Mouse (Mus musculus): ENCODE measurements around the gene Spag9.

Spag9 gene

GRCm38 (mm10) chr11:94097489-94097888, 101.6 kb downstream of the Spag9 start:
- no peaks in the 10 kb centered on the region for H3K9me3 ChIP-seq (ENCODE audit: low read length)
- no peak overlapping the region for H3K4me3 ChIP-seq (replicated peaks; ENCODE audit: low read length)
- TF ChIP-seq POU5F1 (IDR thresholded peaks at IDR 0.05; ENCODE audit: borderline replicate concordance, low read length), result no peak
- no peak for TF ChIP-seq NANOG (IDR thresholded peaks at IDR 0.05; ENCODE audit: borderline replicate concordance, low read length)
- TF ChIP-seq CTCF (conservative IDR thresholded peaks at IDR 0.05; ENCODE audit: low read length), result no peak

DNA sequence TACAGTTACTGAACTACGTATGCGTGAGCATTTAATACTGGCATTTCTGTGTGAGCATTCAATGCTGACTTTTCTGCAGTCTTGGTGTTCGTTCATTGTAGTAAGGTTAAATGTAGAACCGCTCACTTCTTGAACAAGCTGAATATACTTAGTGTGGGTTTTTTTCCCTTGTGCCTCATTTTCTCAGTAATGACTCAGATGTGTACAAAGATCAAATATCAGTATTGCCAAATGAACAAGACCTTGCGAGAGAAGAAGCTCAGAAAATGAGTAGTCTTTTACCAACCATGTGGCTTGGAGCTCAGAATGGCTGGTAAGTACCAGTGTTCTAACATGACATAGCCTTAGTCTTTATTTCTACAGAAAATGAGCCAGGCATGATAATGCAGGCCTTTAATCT, 102.9 kb downstream of the Spag9 start:
- Histone ChIP-seq H3K9me3 (ENCODE audit: low read length) (no peaks in the 10 kb centered on the region), H3K36me3 (ENCODE audit: insufficient read depth, low read length) (peaks cover 23% of the 10 kb centered on the region), H3K27me3 (ENCODE audit: insufficient read depth, low read length) (no peaks in the 10 kb centered on the region), H3K4me1 (replicated peaks; ENCODE audit: low read depth, low read length) (no peaks in the 10 kb centered on the region), H3K4me3 (replicated peaks; ENCODE audit: low read length) (no peak overlapping the region)
- no peak for TF ChIP-seq CTCF (conservative IDR thresholded peaks at IDR 0.05; ENCODE audit: low read length)
- no peak for TF ChIP-seq NANOG (IDR thresholded peaks at IDR 0.05; ENCODE audit: borderline replicate concordance, low read length)
- TF ChIP-seq POU5F1 (IDR thresholded peaks at IDR 0.05; ENCODE audit: borderline replicate concordance, low read length), result no peak

More at GRCm38 (mm10) chr11:94097489-94097888, 101.6 kb downstream of the Spag9 start:
- H3K36me3 ChIP-seq (ENCODE audit: insufficient read depth, low read length), result peaks cover 25% of the 10 kb centered on the region
- H3K27me3 ChIP-seq (ENCODE audit: insufficient read depth, low read length), result no peaks in the 10 kb centered on the region
- H3K4me1 ChIP-seq (replicated peaks; ENCODE audit: low read depth, low read length), result no peaks in the 10 kb centered on the region

GRCm38 (mm10) chr11:94113795-94114194, 117.9 kb downstream of the Spag9 start:
- peaks cover 9% of the 10 kb centered on the region; the same call in 1 of the 2 replicates for H3K36me3 ChIP-seq (ENCODE audit: insufficient read depth, low read length)
- TF ChIP-seq CTCF (conservative IDR thresholded peaks at IDR 0.05; ENCODE audit: low read length) (no peak), NANOG (IDR thresholded peaks at IDR 0.05; ENCODE audit: borderline replicate concordance, low read length) (no peak), POU5F1 (IDR thresholded peaks at IDR 0.05; ENCODE audit: borderline replicate concordance, low read length) (no peak)
- no peaks in the 10 kb centered on the region for H3K4me1 ChIP-seq (replicated peaks; ENCODE audit: low read depth, low read length)
- no peaks in the 10 kb centered on the region for H3K9me3 ChIP-seq (ENCODE audit: low read length)
- no peak overlapping the region for H3K4me3 ChIP-seq (replicated peaks; ENCODE audit: low read length)
- H3K27me3 ChIP-seq (ENCODE audit: insufficient read depth, low read length), result no peaks in the 10 kb centered on the region

GRCm38 (mm10) chr11:94115408-94115807, 119.5 kb downstream of the Spag9 start:
- TF ChIP-seq CTCF (conservative IDR thresholded peaks at IDR 0.05; ENCODE audit: low read length) (no peak), POU5F1 (IDR thresholded peaks at IDR 0.05; ENCODE audit: borderline replicate concordance, low read length) (no peak), NANOG (IDR thresholded peaks at IDR 0.05; ENCODE audit: borderline replicate concordance, low read length) (no peak)
- H3K4me1 ChIP-seq (replicated peaks; ENCODE audit: low read depth, low read length), result no peaks in the 10 kb centered on the region
- H3K27me3 ChIP-seq (ENCODE audit: insufficient read depth, low read length), result no peaks in the 10 kb centered on the region
- peaks cover 9% of the 10 kb centered on the region; the same call in 1 of the 2 replicates for H3K36me3 ChIP-seq (ENCODE audit: insufficient read depth, low read length)
- no peak overlapping the region for H3K4me3 ChIP-seq (replicated peaks; ENCODE audit: low read length)
- H3K9me3 ChIP-seq (ENCODE audit: low read length), result no peaks in the 10 kb centered on the region

- Histone ChIP-seq H3K4me1 (replicated peaks; ENCODE audit: low read depth, low read length) (no peaks in the 10 kb centered on the region), H3K9me3 (ENCODE audit: low read length) (no peaks in the 10 kb centered on the region), H3K4me3 (replicated peaks; ENCODE audit: low read length) (no peak overlapping the region), H3K27me3 (ENCODE audit: insufficient read depth, low read length) (no peaks in the 10 kb centered on the region), H3K36me3 (ENCODE audit: insufficient read depth, low read length) (peaks cover 9% of the 10 kb centered on the region; the same call in 1 of the 2 replicates)
- TF ChIP-seq NANOG (IDR thresholded peaks at IDR 0.05; ENCODE audit: borderline replicate concordance, low read length), result no peak
- TF ChIP-seq CTCF (conservative IDR thresholded peaks at IDR 0.05; ENCODE audit: low read length), result no peak
Observed at GRCm38 (mm10) chr11:94116655-94117054, 120.8 kb downstream of the Spag9 start.

- H3K4me1 ChIP-seq (replicated peaks; ENCODE audit: low read depth, low read length), result no peaks in the 10 kb centered on the region
- H3K36me3 ChIP-seq (ENCODE audit: insufficient read depth, low read length), result 0 out of 2 replicates have a peak, but pooled peaks cover 8% of the 10 kb centered on the region
- H3K9me3 ChIP-seq (ENCODE audit: low read length), result no peaks in the 10 kb centered on the region
- TF ChIP-seq POU5F1 (IDR thresholded peaks at IDR 0.05; ENCODE audit: borderline replicate concordance, low read length) (no peak), CTCF (conservative IDR thresholded peaks at IDR 0.05; ENCODE audit: low read length) (no peak)
- H3K27me3 ChIP-seq (ENCODE audit: insufficient read depth, low read length), result no peaks in the 10 kb centered on the region
- H3K4me3 ChIP-seq (replicated peaks; ENCODE audit: low read length), result no peak overlapping the region
Observed at GRCm38 (mm10) chr11:94117836-94118235, 121.9 kb downstream of the Spag9 start.

- no peak for TF ChIP-seq NANOG (IDR thresholded peaks at IDR 0.05; ENCODE audit: borderline replicate concordance, low read length)
- TF ChIP-seq POU5F1 (IDR thresholded peaks at IDR 0.05; ENCODE audit: borderline replicate concordance, low read length), result no peak
- TF ChIP-seq CTCF (conservative IDR thresholded peaks at IDR 0.05; ENCODE audit: low read length), result no peak
- Histone ChIP-seq H3K36me3 (ENCODE audit: insufficient read depth, low read length) (0 out of 2 replicates have a peak, but pooled peaks cover 6% of the 10 kb centered on the region), H3K4me3 (replicated peaks; ENCODE audit: low read length) (no peak overlapping the region), H3K27me3 (ENCODE audit: insufficient read depth, low read length) (no peaks in the 10 kb centered on the region), H3K4me1 (replicated peaks; ENCODE audit: low read depth, low read length) (no peaks in the 10 kb centered on the region), H3K9me3 (ENCODE audit: low read length) (no peaks in the 10 kb centered on the region)
Observed at GRCm38 (mm10) chr11:94118612-94119011, 122.7 kb downstream of the Spag9 start.

GRCm38 (mm10) chr11:94120690-94121089, 124.8 kb downstream of the Spag9 start:
- 0 out of 2 replicates have a peak, but pooled peaks cover 6% of the 10 kb centered on the region for H3K36me3 ChIP-seq (ENCODE audit: insufficient read depth, low read length)
- no peaks in the 10 kb centered on the region for H3K27me3 ChIP-seq (ENCODE audit: insufficient read depth, low read length)
- no peaks in the 10 kb centered on the region for H3K4me1 ChIP-seq (replicated peaks; ENCODE audit: low read depth, low read length)
- H3K9me3 ChIP-seq (ENCODE audit: low read length), result no peaks in the 10 kb centered on the region
- no peak for TF ChIP-seq NANOG (IDR thresholded peaks at IDR 0.05; ENCODE audit: borderline replicate concordance, low read length)
- no peak for TF ChIP-seq POU5F1 (IDR thresholded peaks at IDR 0.05; ENCODE audit: borderline replicate concordance, low read length)
- TF ChIP-seq CTCF (conservative IDR thresholded peaks at IDR 0.05; ENCODE audit: low read length), result no peak
- H3K4me3 ChIP-seq (replicated peaks; ENCODE audit: low read length), result no peak overlapping the region

- H3K4me1 ChIP-seq (replicated peaks; ENCODE audit: low read depth, low read length), result no peaks in the 10 kb centered on the region
- no peaks in the 10 kb centered on the region for H3K27me3 ChIP-seq (ENCODE audit: insufficient read depth, low read length)
- no peak for TF ChIP-seq NANOG (IDR thresholded peaks at IDR 0.05; ENCODE audit: borderline replicate concordance, low read length)
- TF ChIP-seq CTCF (conservative IDR thresholded peaks at IDR 0.05; ENCODE audit: low read length), result no peak
- no peak for TF ChIP-seq POU5F1 (IDR thresholded peaks at IDR 0.05; ENCODE audit: borderline replicate concordance, low read length)
- no peak overlapping the region for H3K4me3 ChIP-seq (replicated peaks; ENCODE audit: low read length)
- 0 out of 2 replicates have a peak, but pooled peaks cover 6% of the 10 kb centered on the region for H3K36me3 ChIP-seq (ENCODE audit: insufficient read depth, low read length)
- H3K9me3 ChIP-seq (ENCODE audit: low read length), result peaks cover under 1% of the 10 kb centered on the region; the same call in 1 of the 2 replicates
Observed at GRCm38 (mm10) chr11:94121501-94121900, 125.6 kb downstream of the Spag9 start.
